Mouse (Mus musculus) spleen, adult 18-20 months (tissue): ENCODE results near the gene Kif3a.

ENCODE experiments used
- DNase-seq, 2 experiments: peaks; one replicate each; pipeline ENCODE4 v3.0.0; 2022; ENCODE audit warnings: mixed read lengths in 2 of 2

Kif3a gene

GRCm38 (mm10) chr11:53567224-53568014, at the start of gene Kif3a:
Gene Kif3a, plus strand, starts transcription at chr11:53567379.
- DNase-seq: peak; percentile 86 to 92

GRCm38 (mm10) chr11:53518759-53519158, 48.4 kb upstream of the Kif3a start:
- DNase-seq: no peak

GRCm38 (mm10) chr11:53519207-53520121, 47.7 kb upstream of the Kif3a start, which contains the start of gene Sept8:
Gene Sept8, plus strand, starts transcription at chr11:53519257.
- peak in 1 of 2 experiments; percentile 14 for DNase-seq

- DNase-seq: no peak
Observed at GRCm38 (mm10) chr11:53520122-53520978, 46.8 kb upstream of the Kif3a start.

- DNase-seq: no peak
Observed at GRCm38 (mm10) chr11:53521120-53521820, 45.9 kb upstream of the Kif3a start.

GRCm38 (mm10) chr11:53521821-53522131, 45.4 kb upstream of the Kif3a start:
- DNase-seq: no peak

- DNase-seq: no peak
Observed at GRCm38 (mm10) chr11:53522362-53522761, 44.8 kb upstream of the Kif3a start.

- DNase-seq: no peak
Observed at GRCm38 (mm10) chr11:53522930-53523329, 44.2 kb upstream of the Kif3a start.

GRCm38 (mm10) chr11:53523545-53524405, 43.4 kb upstream of the Kif3a start:
- DNase-seq: no peak

GRCm38 (mm10) chr11:53524905-53525304, 42.3 kb upstream of the Kif3a start:
- no peak for DNase-seq

- no peak for DNase-seq
Observed at GRCm38 (mm10) chr11:53525461-53525860, 41.7 kb upstream of the Kif3a start.

GRCm38 (mm10) chr11:53528397-53529252, 38.6 kb upstream of the Kif3a start:
- no peak for DNase-seq

- DNase-seq: no peak
Observed at GRCm38 (mm10) chr11:53529253-53529557, 38.0 kb upstream of the Kif3a start.

- DNase-seq: no peak
Observed at GRCm38 (mm10) chr11:53530001-53530400, 37.2 kb upstream of the Kif3a start.

- DNase-seq: no peak
Observed at GRCm38 (mm10) chr11:53531578-53532230, 35.5 kb upstream of the Kif3a start.

GRCm38 (mm10) chr11:53532231-53532620, 35.0 kb upstream of the Kif3a start:
- DNase-seq: no peak

- no peak for DNase-seq
Observed at GRCm38 (mm10) chr11:53539002-53539491, 28.1 kb upstream of the Kif3a start.

- DNase-seq: no peak
Observed at GRCm38 (mm10) chr11:53540394-53540793, 26.8 kb upstream of the Kif3a start.

- no peak for DNase-seq
Observed at GRCm38 (mm10) chr11:53541222-53541621, 26.0 kb upstream of the Kif3a start.

GRCm38 (mm10) chr11:53543021-53543420, 24.2 kb upstream of the Kif3a start:
- DNase-seq: no peak
